Mouse (Mus musculus) hindbrain, postnatal 0 days (tissue): ENCODE measurements around the gene Slc39a9. TPM values are rescaled to one million over a fixed set of nuclear protein-coding genes. Genes with fewer than 3 reads are reported as not detected.

Experiments
- ATAC-seq: fragments of 200-750 bp; cut with Nextera tagmentation; 2 replicates; pipeline ENCODE4 v1.8.0; 2017; ENCODE audit warnings: mild to moderate bottlenecking, moderate TSS enrichment, moderate library complexity
- DNase-seq: peaks from one replicate; pipeline ENCODE4 v3.0.0-alpha.2; 2015; ENCODE audit warnings: low spot score
- H3K27ac ChIP-seq: fragments of 300-500 bp; sonication (generic); 2 replicates; pipeline ENCODE4 v1.5.1; 2014; ENCODE audit warnings: mild to moderate bottlenecking
- H3K27me3 ChIP-seq: fragments of 300-500 bp; sonication (generic); 2 replicates; pipeline ENCODE4 v1.6.1; 2014; ENCODE audit warnings: low read length, mixed read lengths; ENCODE audit not compliant: insufficient read depth
- H3K36me3 ChIP-seq: fragments of 300-500 bp; sonication (generic); 2 replicates; pipeline ENCODE4 v1.6.1; 2014; ENCODE audit warnings: low read length, mixed read lengths; ENCODE audit not compliant: insufficient read depth
- H3K4me1 ChIP-seq: fragments of 300-500 bp; sonication (generic); 2 replicates; pipeline ENCODE4 v1.6.1; 2014; ENCODE audit warnings: antibody characterized with exemption, low read length, mixed read lengths; ENCODE audit not compliant: insufficient read depth
- H3K4me2 ChIP-seq: fragments of 300-500 bp; sonication (generic); 2 replicates; pipeline ENCODE4 v1.6.1; 2014; ENCODE audit warnings: low read depth, mild to moderate bottlenecking, low read length, moderate library complexity, mixed read lengths
- H3K4me3 ChIP-seq: fragments of 300-500 bp; sonication (generic); 2 replicates; pipeline ENCODE4 v1.5.1; 2014; ENCODE audit warnings: low read length
- H3K9ac ChIP-seq: fragments of 300-500 bp; sonication (generic); replicated peaks from 2 replicates; pipeline ENCODE4 v1.6.1; 2014; ENCODE audit warnings: mild to moderate bottlenecking, low read length, moderate library complexity, mixed read lengths
- H3K9me3 ChIP-seq: fragments of 300-500 bp; sonication (generic); 2 replicates; pipeline ENCODE4 v1.6.1; 2016; ENCODE audit warnings: low read length, mixed read lengths
- CTCF ChIP-seq: IDR thresholded peaks from 2 replicates; pipeline ENCODE4 v1.5.1; 2016; ENCODE audit warnings: antibody characterized with exemption, control low read depth, low read depth
- WGBS: fragments of 180-500 bp; shearing (Covaris S2); extraction: QIAGEN DNeasy Blood & Tissue Kit; methylation state at CpG from one replicate; pipeline ENCODE4 v1.1.7; 2014; 5-methylcytosine and 5-hydroxymethylcytosine counted together
- polyA plus RNA-seq: library from polyadenylated mRNA; unstranded; fragments of >200 nt; fragmentation: Nextera tagmentation; extraction: Ambion mirVana; gene quantifications from 2 replicates; pipeline ENCODE4 v1.2.1, GENCODE M21; 2015
- total RNA-seq: library from RNA; depleted of rRNA; stranded (reverse); fragments of >200 nt; gene quantifications from 2 replicates; pipeline ENCODE4 v1.2.3, GENCODE M21; 2014

Slc39a9 gene
- total and polyA plus RNA-seq, 2 experiments from 2014 or later: 17.7 to 19.4 TPM

- H3K4me3 ChIP-seq: peak within 1 kb of the TSS; percentile 41
- H3K27me3 ChIP-seq: peaks cover 19% of the 10 kb centered on the region; the same call in 1 of the 2 replicates
- DNase-seq: peak; percentile 63
- peak within 1 kb of the TSS; percentile 38 for H3K9ac ChIP-seq
- H3K36me3 ChIP-seq: no peaks in the 10 kb centered on the region
- ATAC-seq: peak; percentile 73
- peaks cover 14% of the 10 kb centered on the region; the same call in 1 of the 2 replicates for H3K4me1 ChIP-seq
- WGBS: under 1% methylated on average over 47 of the region's 52 CpGs
- no peak within 1 kb of the TSS for H3K27ac ChIP-seq
- no peak for TF ChIP-seq CTCF
- H3K4me2 ChIP-seq: peak within 1 kb of the TSS; percentile 59
- H3K9me3 ChIP-seq: no peaks in the 10 kb centered on the region
Observed at GRCm38 (mm10) chr12:80692269-80692972, 48.7 kb downstream of the Slc39a9 start, which contains the start of gene Plekhd1. Plekhd1 (plus strand) TSS chr12:80692591.

DNA sequence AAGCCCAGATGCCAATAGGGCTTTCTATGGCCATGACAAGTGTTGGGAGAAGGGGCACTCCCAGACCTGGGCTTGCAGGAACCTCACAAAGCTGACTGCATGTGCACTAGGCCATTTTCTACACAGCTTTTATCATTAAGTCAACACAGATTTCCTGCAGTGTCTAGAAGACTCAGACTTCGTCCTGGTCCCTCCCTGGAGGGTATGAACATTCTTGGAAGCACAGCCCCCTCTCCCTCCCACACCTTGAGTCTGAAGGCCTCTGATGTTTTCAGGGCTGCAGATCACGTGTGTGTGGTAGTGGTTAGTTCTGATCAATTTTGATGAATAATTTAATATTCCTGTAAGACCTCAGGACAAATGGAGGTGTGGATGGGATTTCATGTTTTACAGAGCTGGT is 50.0 kb downstream of the Slc39a9 start:
- peaks cover 19% of the 10 kb centered on the region; the same call in 1 of the 2 replicates for H3K27me3 ChIP-seq
- H3K27ac ChIP-seq: no peak overlapping the region
- WGBS: 61% methylated on average over 2 of the region's 2 CpGs
- ATAC-seq (no peak), DNase-seq (no peak)
- H3K36me3 ChIP-seq: no peaks in the 10 kb centered on the region
- H3K9me3 ChIP-seq: no peaks in the 10 kb centered on the region
- H3K4me2 ChIP-seq: no peak overlapping the region
- H3K9ac ChIP-seq: no peak overlapping the region
- H3K4me3 ChIP-seq: no peak overlapping the region
- TF ChIP-seq CTCF: no peak
- peaks cover 9% of the 10 kb centered on the region; the same call in 1 of the 2 replicates for H3K4me1 ChIP-seq

- TF ChIP-seq CTCF: no peak
- peaks cover 19% of the 10 kb centered on the region; the same call in 1 of the 2 replicates for H3K27me3 ChIP-seq
- H3K4me3 ChIP-seq: no peak overlapping the region
- no peak overlapping the region for H3K27ac ChIP-seq
- H3K4me1 ChIP-seq: peaks cover 5% of the 10 kb centered on the region; the same call in 1 of the 2 replicates
- H3K36me3 ChIP-seq: no peaks in the 10 kb centered on the region
- no peak overlapping the region for H3K9ac ChIP-seq
- peak; percentile 41; the same call in 1 of the 2 replicates for ATAC-seq
- H3K9me3 ChIP-seq: no peaks in the 10 kb centered on the region
- WGBS: 48% methylated on average over 3 of the region's 3 CpGs
- DNase-seq: no peak
- H3K4me2 ChIP-seq: no peak overlapping the region
Observed at GRCm38 (mm10) chr12:80695004-80695403, 51.3 kb downstream of the Slc39a9 start.

DNA sequence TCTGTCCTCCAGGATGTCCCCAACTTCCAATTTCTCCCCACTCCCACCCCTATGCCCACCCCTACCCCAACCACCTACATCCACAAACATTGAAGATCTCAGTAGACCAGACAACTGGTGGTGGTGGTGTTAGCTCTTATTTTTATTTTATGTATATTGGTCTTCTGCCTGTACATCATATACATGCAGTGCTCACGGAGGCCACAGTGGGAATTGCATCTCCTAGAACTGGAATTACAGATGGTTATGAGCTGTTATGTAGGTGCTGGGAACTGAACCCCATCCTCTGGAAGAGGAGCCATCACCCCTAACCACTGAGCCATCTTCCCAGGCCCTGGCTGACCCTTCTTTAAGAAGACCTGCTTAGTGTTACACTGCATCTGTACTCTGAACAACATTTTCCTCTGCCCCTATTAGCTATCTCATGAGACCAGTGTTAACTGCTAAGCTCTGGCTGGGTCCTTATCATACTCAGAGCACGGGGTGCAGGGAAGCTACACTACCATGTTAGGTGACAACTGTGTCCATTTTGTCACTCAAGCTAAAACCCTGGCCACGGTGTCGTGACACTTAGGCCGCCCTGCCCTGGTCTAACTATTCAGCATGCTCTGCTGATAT is 55.0 kb downstream of the Slc39a9 start:
- Histone ChIP-seq H3K27ac (no peak overlapping the region), H3K4me1 (no peaks in the 10 kb centered on the region), H3K4me2 (no peak overlapping the region), H3K9me3 (no peaks in the 10 kb centered on the region), H3K4me3 (no peak overlapping the region), H3K36me3 (no peaks in the 10 kb centered on the region), H3K27me3 (no peaks in the 10 kb centered on the region), H3K9ac (no peak overlapping the region)
- DNase-seq: no peak
- no peak for ATAC-seq
- TF ChIP-seq CTCF: no peak
- 90% methylated on average over 5 of the region's 5 CpGs for WGBS

GRCm38 (mm10) chr12:80699144-80699531 is 55.5 kb downstream of the Slc39a9 start:
- no peaks in the 10 kb centered on the region for H3K9me3 ChIP-seq
- TF ChIP-seq CTCF: no peak
- H3K36me3 ChIP-seq: no peaks in the 10 kb centered on the region
- DNase-seq: no peak
- H3K9ac ChIP-seq: no peak overlapping the region
- H3K27ac ChIP-seq: no peak overlapping the region
- H3K4me1 ChIP-seq: no peaks in the 10 kb centered on the region
- no peak overlapping the region for H3K4me2 ChIP-seq
- 77% methylated on average over 2 of the region's 2 CpGs for WGBS
- no peak for ATAC-seq
- no peak overlapping the region for H3K4me3 ChIP-seq
- H3K27me3 ChIP-seq: no peaks in the 10 kb centered on the region

DNA sequence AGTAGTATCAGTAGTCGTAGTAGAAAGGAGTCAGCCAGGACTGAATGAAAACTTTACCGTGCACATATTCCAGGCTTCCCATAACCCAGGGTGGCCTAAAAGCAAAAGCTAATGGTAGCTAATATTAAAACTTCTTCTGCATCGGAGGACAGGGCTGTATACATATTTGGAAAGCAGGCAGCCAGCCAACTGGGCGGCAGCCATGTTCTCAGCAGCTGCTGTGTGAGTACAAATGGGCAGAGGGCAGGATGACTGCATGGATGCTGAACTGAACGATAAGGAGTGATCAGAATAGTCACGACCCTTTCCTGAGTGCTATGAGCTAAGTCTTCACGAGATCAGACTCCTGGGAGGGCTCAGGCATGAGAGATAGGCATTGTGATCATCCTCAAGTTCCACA is 57.6 kb downstream of the Slc39a9 start:
- H3K9ac ChIP-seq: no peak overlapping the region
- 51% methylated on average over 7 of the region's 7 CpGs for WGBS
- H3K27me3 ChIP-seq: no peaks in the 10 kb centered on the region
- no peak overlapping the region for H3K4me2 ChIP-seq
- TF ChIP-seq CTCF: no peak
- H3K4me3 ChIP-seq: no peak overlapping the region
- H3K4me1 ChIP-seq: peaks cover 1% of the 10 kb centered on the region; the same call in 1 of the 2 replicates
- no peaks in the 10 kb centered on the region for H3K9me3 ChIP-seq
- H3K27ac ChIP-seq: no peak overlapping the region
- DNase-seq (peak; percentile 67), ATAC-seq (no peak)
- H3K36me3 ChIP-seq: no peaks in the 10 kb centered on the region
